Mouse (Mus musculus): ENCODE results near the gene Hoxd9. TPM values are rescaled to one million over a fixed set of nuclear protein-coding genes. Genes with fewer than 3 reads are reported as not detected.

Gene Hoxd9
- polyA plus RNA-seq, 1 experiment from 2014 or later = 0.52 TPM

DNA sequence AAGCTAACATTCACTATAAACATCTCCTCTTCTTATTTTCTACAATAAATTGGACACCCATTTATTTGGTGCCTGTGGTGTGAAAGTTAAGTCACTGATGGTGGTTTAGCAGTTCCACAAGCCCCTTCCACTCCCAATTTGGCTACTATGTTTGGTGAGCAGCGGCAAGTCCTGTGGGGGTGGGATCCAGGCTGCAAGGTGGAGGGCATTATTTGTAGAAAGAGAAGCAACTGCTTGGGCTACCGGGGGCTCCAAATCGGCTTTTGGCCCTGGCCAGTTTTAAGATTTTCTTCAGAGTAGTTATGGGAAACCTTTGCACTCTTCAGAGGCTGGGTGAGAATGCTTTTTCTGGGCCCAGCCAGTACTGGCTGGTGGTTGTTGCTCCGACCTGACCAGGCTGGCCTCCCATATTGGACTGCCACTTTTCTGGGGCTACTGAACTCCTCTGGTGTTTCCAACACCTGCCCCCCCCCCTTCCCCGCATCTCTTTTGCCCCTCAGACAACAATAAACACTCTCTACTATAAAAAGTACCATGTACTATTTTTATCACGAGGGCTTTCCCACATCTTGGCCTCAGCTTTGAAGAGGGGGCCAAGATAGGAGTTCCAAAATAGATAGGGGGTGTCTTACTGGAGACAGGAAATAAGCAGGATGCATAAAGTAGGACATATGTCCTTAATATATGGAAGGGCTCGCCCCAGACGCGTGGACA lies 34.4 kb downstream of the Hoxd9 start:
- DNase-seq (ENCODE audit: low spot score) = no peak

DNA sequence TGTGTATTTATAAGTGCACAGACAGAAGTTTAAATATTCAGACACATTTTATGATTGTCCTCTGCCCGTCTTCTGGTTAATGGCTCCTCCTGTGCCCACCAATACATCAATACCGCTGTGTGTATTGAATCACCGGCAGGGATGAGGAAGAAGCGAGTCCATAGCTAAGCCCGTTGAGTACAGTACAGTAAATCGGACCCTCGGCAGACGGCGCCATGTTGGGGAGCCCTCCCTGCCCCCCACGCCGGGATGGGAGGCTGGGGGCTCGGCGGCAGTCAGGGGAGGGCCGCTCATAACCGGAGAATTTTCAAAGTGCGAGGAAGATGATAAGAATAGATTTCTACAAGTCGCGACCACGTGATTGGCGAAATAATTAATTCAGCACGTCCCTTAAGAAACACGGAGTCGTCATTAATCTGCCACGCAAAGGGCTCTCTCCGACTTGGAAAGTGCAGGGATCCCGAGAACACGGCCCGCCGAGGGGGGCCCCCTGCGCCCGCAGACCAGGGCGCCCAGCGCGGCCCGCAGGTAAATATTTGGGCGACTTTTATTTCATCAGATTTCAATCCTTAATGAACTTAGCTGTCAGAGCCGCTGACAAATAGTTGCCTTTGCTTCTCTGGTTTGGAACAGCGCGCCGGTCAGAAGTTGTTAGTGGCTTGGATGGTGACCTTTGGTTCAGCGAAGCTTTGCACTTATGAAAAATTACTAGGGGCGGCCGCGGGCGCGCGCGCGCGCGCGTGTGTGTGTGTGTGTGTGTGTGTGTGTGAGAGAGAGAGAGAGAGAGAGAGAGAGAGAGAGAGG lies 35.2 kb downstream of the Hoxd9 start:
- no peak for DNase-seq (ENCODE audit: low spot score)

DNA sequence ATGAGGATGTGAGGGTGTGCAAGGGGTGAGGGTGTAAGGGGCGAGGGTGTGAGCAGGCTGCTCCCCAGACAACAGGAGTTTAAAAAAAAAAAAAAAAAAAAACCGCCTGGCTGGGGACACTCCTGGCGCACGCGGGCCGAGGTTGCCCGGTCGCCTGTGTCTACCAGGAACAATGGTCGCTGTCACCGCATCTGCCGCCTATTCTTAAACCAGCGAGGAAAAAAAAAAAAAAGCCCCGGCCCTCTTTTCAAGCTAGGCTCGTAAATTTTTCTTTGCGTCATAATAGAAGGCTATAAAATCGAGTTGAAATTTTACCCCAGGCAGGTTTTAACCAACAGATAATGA lies 35.8 kb downstream of the Hoxd9 start:
- no peak for DNase-seq (ENCODE audit: low spot score)

DNA sequence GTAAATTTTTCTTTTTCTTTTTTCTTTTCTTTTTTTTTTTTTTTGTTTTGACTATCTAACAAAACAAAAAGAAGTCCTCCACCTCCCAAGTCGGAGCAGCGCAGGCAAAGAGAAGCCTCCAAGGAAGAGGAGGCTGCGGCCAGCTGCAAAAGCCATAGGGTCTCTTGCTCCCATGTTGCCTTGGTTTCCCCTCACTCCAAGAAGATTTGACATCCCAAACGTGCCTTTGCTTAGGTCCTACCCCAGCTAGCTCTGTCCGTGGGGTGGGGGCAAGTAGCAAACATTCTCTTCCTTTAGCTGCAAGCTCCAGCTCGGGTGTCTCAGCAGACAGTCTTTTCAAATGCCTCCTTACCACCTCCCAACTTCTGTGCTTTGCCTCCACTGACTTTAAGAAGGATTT lies 36.2 kb downstream of the Hoxd9 start:
- no peak for DNase-seq (ENCODE audit: low spot score)

DNA sequence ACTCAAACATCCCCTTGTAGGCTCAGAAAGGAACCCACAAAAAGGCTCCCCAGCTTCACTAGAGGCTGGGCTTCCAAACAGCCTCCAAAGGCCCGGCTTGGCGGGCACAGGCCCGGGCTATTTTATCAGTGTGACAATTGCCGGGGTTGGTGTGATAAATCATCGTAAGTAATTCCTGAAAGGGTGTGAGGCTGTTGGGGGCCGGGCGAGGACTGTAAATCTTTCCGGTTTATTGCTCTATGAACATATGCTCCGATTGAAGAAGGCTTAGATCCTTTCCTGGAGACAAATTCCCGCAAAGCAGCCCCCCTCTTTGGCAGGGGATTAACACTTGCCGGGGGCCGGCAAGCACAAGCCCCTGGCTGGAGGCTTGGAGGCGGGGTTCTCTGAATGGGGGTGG lies 36.9 kb downstream of the Hoxd9 start:
- no peak for DNase-seq (ENCODE audit: low spot score)

DNA sequence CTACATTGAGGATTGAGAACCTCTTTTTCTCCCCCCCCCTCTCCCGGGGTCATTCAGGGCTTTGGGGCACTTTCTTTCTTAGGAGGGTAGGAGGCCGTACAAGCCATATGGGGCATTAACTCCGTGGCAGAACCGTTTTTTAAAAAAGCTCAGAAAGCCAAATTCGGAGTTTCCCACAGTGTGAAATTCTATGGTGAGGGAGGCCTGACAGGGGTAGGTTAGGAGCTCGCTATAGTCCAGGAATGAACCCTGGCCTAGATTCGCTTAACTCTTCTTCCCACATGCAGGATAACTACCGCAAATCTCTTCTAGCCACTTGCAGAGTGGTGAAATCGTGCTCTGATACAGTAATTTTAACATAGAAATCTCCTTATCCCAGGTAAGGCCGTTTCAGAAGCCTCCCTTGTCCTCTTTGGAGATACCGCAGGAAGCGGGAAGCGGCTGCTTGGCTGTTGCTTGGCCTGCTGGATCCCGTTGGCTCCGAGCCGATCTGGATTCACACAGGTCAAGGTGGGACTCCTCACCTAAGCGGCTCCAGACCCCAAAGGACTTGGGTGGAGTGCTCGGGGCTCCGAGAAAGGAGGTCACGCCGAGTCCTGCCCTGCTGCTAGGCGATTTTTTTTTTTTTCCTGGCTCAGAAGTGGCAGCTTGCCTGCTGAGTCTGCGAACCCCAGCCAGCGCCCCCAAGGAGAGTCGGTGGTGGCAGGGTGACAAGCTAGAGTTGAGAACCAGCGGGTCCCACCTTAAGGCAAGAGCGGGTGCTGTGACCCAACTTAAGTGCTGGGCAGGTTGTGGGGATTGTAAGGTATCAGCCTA lies 37.7 kb downstream of the Hoxd9 start:
- no peak for DNase-seq (ENCODE audit: low spot score)

DNA sequence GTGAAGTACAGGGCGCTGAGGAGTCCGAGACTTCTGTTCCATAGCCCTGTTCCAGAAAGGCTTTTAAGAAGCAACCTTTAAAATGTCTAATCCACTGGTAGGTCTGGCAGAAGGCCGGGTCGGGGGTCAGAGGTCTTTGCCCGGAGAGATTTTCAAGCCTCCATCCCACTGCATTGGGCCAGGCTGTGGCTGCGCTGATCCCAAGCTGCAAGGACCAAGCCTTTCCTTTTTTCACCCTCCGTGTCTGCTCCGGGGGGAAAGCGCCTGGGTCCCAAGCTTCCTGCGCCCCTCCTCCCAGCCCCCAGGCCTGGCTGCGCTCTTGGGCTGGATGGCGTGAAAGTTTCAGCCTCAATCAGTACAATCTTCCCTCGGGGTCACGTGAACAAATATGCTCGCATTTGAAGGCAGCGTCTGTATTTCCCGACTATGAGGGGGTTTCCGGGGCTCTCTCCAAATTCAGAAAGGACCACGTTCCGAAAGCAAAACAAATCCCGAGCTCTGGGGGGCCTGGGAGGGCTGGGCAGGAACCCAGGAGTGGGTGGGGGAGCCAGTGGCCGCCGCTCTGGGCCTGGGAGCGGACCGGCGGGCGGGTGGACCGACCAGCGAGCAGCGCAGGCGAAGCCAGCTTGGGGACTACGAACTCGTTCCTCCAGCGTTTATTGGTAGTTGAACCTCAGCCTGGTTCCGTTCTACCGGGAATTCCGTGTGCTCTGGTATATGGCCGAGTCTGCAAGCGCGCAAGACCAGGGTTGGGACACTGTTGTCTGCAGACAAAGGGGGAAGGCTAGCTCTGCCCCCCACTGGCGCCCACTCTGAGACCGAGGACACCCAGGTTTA lies 38.5 kb downstream of the Hoxd9 start:
- no peak for DNase-seq (ENCODE audit: low spot score)

DNA sequence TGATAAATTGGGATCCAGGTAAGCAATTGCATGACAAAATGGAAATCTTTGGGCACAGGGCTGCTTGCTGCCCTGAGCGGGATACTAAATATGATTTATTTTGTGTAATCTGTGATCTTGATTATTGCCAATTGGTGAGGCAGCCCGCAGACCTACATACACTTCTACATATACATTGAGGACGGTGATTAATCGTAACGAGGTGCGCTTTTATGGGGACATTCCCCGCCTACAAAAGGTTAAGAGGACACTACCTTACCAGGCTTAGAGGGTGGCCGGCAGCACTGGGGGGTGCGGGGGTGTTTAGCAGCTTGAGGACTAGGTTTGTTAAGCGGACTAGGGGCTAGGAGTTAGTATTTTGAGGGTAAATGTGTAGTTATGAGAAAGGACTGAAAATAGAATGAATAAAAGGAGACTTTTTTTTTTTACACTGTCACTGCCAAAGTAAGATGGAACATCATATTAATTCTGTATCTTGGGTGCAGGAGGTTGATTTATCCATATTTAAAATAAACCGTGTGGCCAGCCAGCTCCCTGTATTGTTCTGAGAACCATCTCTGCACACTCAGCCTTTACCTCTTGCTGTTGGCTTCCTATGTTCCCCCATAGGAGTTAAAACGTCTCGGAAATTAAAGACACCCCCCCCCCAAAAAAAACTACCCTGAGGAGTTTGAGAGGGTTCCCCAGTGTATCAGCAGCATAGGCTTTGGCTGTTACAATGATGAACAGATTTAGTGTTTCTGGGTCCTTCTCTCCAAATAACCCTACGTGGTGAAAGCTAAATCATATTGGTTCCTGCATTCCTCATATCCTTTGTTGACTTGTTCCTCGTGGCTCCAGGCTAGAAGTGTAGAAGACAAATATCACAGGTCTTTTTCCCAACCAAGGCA lies 39.4 kb downstream of the Hoxd9 start:
- DNase-seq (ENCODE audit: low spot score) = no peak

DNA sequence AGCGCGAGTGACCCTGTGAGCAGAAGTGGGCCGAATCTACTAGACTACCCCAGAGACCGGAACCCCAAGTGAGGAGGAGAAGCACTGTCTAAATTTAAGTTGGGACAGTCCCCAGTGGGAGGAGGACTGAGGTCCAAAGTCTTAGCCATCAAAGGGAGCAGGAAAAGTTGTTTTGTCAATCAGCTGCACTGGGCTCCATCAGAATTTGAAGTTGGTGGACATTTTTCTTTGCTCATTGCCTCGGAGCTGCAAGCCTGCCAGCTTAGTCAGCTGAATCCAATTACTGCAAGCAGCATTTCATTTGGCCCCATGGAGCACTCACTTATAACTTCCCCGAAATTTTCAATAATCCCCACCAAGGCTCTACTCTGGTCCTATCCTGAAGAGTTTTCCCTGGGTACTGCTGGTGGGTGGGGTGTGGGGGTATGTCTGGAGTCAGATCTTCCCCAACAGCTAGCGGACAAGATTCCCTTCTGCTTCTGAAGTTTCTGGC lies 40.1 kb downstream of the Hoxd9 start:
- DNase-seq (ENCODE audit: low spot score) = no peak

DNA sequence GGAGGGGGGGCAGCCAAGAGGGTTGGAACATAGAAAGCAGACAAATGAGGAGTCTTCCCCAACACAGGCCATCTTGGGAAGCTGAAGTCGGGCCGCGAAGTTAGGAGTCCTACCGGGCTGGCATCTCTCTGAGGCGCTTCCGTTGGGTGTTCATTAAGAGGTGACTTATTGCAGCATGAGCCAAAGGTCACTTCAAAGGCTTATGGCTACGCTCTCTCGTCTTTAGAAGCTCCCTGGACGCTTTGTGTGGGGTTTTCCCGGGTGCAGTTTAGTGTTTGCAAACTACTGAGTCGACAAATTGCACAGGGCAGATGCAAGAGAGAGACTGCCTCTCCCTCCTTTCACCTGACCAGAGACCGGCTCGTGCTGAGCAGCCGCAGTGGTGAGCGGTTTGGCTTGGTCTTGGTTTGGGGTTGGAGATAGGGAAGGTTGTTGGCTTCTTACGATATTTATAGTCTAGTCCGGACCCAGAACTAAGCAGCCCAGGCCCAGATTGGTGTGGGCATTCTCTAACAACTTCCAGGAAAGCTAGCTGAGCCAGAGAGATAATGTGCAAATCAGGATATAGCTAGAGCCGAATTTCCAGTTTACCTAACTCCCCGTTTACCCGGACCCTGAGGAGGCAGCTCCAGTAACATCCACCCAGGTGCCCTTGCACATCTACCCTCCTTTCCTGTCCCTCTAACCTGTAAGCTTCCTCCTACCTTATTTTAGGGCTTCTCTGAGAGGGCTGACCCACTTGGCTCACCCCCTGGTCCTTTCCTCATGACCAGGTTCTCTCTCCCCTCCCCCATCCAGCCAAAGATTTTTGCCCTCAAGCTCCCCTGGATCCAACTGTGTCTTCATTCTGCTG lies 41.3 kb downstream of the Hoxd9 start:
- DNase-seq (ENCODE audit: low spot score) = no peak

DNA sequence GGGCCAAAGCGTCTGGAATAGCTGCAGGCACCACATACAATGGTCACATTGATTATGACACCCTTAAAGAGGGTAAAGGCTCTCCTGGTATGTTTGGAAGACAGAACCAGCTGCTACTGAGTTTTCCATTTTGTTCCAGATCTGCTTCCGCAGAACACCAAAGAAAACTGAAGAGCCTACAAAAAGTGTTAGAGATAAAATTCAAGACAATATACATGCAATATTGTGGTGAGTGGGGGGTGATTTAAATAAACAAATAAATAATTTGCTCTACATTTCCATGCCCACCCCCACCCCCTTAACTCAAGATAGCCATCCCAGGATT lies 41.9 kb downstream of the Hoxd9 start:
- no peak for DNase-seq (ENCODE audit: low spot score)

DNA sequence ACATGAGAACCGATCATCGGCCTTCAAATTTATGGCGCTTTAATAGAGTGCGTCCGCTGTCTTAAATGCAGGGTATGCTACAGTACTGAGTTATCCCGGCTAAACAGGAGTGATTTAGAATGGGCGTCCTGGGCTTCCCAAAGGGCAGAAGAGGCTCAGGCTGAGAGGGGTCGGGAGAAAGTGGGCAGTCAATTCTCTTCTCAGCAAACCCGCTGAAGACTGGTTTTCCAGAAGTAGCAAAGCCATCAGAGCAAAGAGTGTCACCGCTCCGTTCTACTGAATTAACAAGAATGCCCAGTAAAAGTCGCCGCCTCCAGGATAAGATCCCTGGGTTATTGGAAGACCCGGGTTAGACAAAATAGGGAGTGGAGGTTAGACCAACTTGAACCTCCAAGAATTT lies 42.3 kb downstream of the Hoxd9 start:
- no peak for DNase-seq (ENCODE audit: low spot score)

DNA sequence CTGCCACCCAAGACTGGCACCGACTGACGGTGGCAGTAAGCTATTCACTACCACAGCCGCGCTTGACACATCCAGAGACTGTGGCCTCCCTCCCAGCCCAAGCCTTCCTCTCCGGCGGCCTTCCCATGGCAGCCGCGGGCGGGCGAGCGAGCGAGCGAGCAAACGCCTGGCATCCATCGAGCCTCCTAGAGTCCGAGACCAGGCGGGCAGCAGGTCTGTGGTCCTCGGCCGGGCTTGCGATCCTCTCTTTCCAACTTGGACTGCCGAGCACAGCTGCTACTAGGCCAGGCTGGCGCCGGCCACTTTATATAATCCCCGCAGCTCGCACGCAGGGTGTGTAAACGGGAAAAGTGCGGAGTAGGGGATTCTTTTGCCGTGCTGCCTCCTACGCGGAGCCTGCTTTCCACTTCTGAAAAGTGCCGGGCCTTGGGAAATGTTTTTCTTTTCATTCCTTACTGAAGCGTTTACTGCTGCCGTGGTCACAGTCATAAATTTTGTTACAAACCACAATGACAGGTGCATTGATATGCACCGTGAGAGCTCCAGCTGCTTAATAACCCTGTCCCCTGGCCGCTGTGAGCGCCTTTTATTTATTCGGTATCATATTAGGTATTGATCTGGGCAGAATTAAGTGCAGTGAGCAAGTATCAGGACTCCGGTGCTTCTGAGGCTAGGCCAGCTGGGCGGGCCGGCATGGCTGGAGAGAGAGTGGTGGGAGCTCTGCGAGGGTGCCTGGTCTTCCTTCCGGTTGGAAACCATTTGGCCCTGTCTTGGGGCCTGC lies 43.0 kb downstream of the Hoxd9 start:
- DNase-seq (ENCODE audit: low spot score) = no peak

DNA sequence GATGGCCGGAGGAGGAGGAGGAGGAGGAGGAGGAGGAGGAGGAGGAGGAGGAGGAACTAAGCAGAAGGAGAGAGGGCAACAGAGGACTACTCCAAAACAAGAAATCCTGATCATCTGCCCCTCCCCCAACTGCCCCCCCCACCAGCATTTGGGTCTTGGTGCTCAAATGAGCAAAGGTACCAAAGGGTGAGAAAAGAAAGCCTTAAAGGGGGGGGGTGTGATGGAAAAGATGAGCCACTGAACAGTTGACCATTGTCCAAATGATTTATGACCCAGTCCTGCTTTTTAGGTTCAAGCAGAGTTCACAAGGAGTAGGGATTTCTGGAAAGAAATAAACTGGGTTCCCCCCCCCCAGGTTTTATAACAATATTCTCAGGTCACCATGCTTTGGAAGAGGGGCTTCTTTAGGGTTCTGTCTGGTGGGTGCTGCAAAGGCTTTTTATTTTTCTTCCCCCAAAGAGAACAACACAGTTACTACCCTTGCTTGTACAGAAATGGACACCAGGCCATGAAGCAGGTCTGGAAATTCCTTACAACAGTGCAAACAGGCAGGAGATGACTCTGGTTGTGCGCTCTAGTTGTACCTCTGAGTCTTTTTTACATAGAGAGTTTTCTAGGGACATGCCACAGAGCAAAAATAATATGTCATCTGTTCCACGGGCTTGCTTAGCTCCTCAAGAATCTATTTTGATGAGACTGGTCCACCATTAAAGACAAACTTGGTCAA lies 43.9 kb downstream of the Hoxd9 start:
- DNase-seq (ENCODE audit: low spot score) = no peak

DNA sequence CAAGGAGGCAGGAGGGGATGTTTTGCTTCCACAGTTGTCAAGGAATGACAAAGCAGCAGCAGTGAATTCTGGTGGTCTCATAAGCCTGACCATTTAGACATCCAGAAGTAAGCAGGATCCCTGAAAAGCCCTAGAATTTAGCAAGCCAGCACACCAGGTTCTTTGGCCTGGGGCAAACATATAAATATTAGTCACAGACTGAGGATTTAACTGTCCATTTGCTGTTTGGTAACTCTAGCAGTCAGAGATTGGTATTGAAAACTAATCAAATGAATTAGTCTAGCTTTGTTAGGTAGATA lies 44.4 kb downstream of the Hoxd9 start:
- no peak for DNase-seq (ENCODE audit: low spot score)

DNA sequence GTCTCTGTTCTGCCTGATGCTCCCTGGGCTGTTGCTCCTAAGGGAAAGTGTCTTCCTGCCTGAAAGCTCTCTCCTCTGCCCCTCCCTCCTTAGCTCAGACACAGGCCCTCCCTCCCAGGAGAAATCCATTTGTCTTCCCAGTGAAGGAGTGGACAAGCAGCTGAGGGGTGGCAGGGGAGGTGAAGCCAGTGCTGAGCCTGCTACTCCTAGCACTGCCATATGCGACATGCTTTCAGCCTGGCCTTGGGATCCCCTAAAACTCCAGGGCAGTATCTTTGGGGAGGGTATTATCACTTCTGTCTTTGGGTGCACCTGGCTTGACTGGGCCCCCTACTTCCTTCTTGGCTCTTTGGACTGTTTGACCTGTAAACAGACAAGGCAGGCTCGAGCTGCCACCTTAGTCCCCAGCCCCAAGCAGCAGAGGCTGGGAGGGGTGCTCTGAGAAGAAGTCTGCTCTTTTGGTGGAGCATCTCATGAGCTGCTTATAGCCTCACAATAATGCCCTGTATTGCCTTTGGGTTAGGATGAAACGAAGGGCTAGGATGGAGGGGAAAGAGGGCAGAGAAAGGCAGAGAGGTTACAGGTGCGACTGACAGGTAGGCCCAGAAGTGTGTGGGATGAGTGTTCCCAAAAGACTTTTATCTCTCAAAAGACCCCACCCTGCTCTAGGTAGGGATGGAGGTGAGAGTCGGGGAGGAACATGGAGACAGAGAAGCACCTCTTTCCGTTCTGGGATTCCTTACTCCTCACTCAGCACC lies 48.2 kb downstream of the Hoxd9 start:
- no peak for DNase-seq (ENCODE audit: low spot score)

DNA sequence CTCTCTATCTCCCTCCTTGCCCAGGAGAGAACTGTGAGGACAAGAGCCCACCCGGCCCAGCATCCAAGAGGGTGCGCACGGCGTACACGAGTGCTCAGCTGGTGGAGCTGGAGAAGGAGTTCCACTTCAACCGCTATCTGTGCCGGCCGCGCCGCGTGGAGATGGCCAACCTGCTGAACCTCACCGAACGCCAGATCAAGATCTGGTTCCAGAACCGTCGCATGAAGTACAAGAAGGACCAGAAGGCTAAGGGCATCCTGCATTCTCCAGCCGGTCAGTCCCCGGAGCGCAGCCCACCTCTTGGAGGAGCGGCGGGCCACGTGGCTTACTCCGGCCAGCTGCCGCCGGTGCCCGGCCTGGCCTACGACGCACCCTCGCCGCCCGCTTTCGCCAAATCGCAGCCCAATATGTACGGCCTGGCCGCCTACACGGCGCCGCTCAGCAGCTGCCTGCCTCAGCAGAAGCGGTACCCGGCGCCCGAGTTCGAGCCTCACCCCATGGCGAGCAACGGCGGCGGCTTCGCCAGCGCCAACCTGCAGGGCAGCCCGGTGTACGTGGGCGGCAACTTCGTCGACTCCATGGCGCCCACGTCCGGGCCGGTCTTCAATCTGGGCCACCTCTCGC lies 48.9 kb downstream of the Hoxd9 start:
- no peak for DNase-seq (ENCODE audit: low spot score)
